Mouse (Mus musculus): Measurements from ENCODE around the gene Whamm. TPM values are rescaled to one million over a fixed set of nuclear protein-coding genes. Genes with fewer than 3 reads are reported as not detected.

Gene Whamm
- polyA plus RNA-seq, 1 experiment, result 13.4 TPM

DNA sequence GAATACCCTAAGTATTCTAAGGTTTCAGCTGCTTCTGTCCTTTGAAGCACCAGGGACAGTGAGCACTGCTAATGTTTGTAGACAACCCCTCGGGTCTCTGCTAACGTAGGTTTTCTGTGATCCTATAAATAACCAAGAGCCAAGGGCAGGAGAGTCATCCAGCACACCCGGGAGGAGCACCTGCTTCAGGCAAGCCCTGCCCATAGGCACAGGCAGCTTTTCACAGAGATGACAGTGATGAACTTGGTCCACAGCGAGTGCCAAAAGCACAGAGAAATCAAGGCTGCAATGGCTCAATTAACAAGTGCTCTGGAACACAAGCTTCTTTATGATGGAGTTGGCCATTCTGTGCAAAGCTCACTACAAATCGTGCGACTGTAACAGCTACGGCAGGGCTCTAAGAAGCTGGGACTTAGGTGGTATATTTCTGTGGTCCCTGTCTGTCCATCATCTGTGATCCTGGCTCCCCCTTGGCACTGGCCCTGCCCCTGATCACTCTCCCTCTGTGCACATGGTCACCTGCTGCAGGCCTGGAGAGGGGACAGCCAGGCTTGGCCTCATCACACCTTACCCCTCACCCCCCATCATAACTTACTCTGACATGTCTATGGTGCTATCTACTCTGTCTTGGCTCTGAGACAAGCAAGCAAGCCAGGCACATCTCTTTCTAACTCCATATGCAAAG, 73.6 kb downstream of the Whamm start:
- H3K4me3 ChIP-seq (ENCODE audit: insufficient read depth, low read length), result no peak overlapping the region
- H3K27ac ChIP-seq (ENCODE audit: insufficient read depth, low read depth, low read length), result no peak overlapping the region
- TF ChIP-seq CTCF (IDR thresholded peaks at IDR 0.05; ENCODE audit: low read depth, low read length), result no peak
- no peak for TF ChIP-seq POLR2A (IDR thresholded peaks at IDR 0.05; ENCODE audit: borderline replicate concordance, low read depth, low read length)
- no peaks in the 10 kb centered on the region for H3K4me1 ChIP-seq (ENCODE audit: control insufficient read depth, insufficient read depth, low read length)

Other genes with a start within 250 kb of the Whamm start
- gene Rps17, start 226.0 kb upstream of the Whamm start, polyA plus RNA-seq (2012; ENCODE audit: insufficient read depth, insufficient read length, missing spikeins), result 1,512 and 1,555 TPM in 2 replicates
- gene Cpeb1, start 115.8 kb upstream of the Whamm start, polyA plus RNA-seq (2012; ENCODE audit: insufficient read depth, insufficient read length, missing spikeins), result 0.97 and 1.1 TPM in 2 replicates
- gene Ap3b2, start 77.3 kb upstream of the Whamm start, polyA plus RNA-seq (2012; ENCODE audit: insufficient read depth, insufficient read length, missing spikeins), result not detected in 2 replicates
- gene BC048679, start 73.0 kb upstream of the Whamm start, polyA plus RNA-seq (2012; ENCODE audit: insufficient read depth, insufficient read length, missing spikeins), result not detected in 2 replicates
- gene Fsd2, start 4.3 kb upstream of the Whamm start, polyA plus RNA-seq (2012; ENCODE audit: insufficient read depth, insufficient read length, missing spikeins), result 0.32 and 0.40 TPM in 2 replicates
- not detected in 2 replicates for gene Homer2, start 136.3 kb downstream of the Whamm start, polyA plus RNA-seq (2012; ENCODE audit: insufficient read depth, insufficient read length, missing spikeins)
- gene Ramac, start 191.7 kb downstream of the Whamm start, polyA plus RNA-seq (2012; ENCODE audit: insufficient read depth, insufficient read length, missing spikeins), result 57.4 and 68.3 TPM in 2 replicates
- 16.4 and 19.4 TPM in 2 replicates for gene 3110040N11Rik, start 218.2 kb downstream of the Whamm start, polyA plus RNA-seq (2012; ENCODE audit: insufficient read depth, insufficient read length, missing spikeins)

Measured in bone marrow macrophage, adult 2 months (primary cell).